Mouse (Mus musculus): ENCODE results near the gene Olig2.

Gene Olig2

GRCm38 (mm10) chr16:91225233-91226037 is at the start of gene Olig2:
Gene Olig2, plus strand, starts transcription at chr16:91225457.
- DNase-seq (ENCODE audit: low spot score): no peak

GRCm38 (mm10) chr16:91175892-91176291 is 49.4 kb upstream of the Olig2 start:
- DNase-seq (ENCODE audit: low spot score): no peak

GRCm38 (mm10) chr16:91187046-91187445 is 38.2 kb upstream of the Olig2 start:
- no peak for DNase-seq (ENCODE audit: low spot score)

- no peak for DNase-seq (ENCODE audit: low spot score)
Measured at GRCm38 (mm10) chr16:91187662-91188061, 37.6 kb upstream of the Olig2 start.

- DNase-seq (ENCODE audit: low spot score): no peak
Measured at GRCm38 (mm10) chr16:91188304-91188703, 37.0 kb upstream of the Olig2 start.

GRCm38 (mm10) chr16:91191233-91191632 is 34.0 kb upstream of the Olig2 start:
- no peak for DNase-seq (ENCODE audit: low spot score)

- DNase-seq (ENCODE audit: low spot score): peak; percentile 8
Measured at GRCm38 (mm10) chr16:91191663-91192237, 33.5 kb upstream of the Olig2 start.

GRCm38 (mm10) chr16:91192672-91193354 is 32.4 kb upstream of the Olig2 start:
- peak; percentile 16 for DNase-seq (ENCODE audit: low spot score)

- DNase-seq (ENCODE audit: low spot score): no peak
Measured at GRCm38 (mm10) chr16:91199815-91200214, 25.4 kb upstream of the Olig2 start.

GRCm38 (mm10) chr16:91202989-91203388 is 22.3 kb upstream of the Olig2 start:
- no peak for DNase-seq (ENCODE audit: low spot score)

GRCm38 (mm10) chr16:91206371-91206770 is 18.9 kb upstream of the Olig2 start:
- DNase-seq (ENCODE audit: low spot score): no peak

GRCm38 (mm10) chr16:91217077-91217476 is 8.2 kb upstream of the Olig2 start:
- no peak for DNase-seq (ENCODE audit: low spot score)

- DNase-seq (ENCODE audit: low spot score): no peak
Measured at GRCm38 (mm10) chr16:91217948-91218347, 7.3 kb upstream of the Olig2 start.

GRCm38 (mm10) chr16:91219246-91219645 is 6.0 kb upstream of the Olig2 start:
- no peak for DNase-seq (ENCODE audit: low spot score)

- DNase-seq (ENCODE audit: low spot score): no peak
Measured at GRCm38 (mm10) chr16:91222171-91222642, 3.0 kb upstream of the Olig2 start.

- no peak for DNase-seq (ENCODE audit: low spot score)
Measured at GRCm38 (mm10) chr16:91222643-91223271, 2.5 kb upstream of the Olig2 start.

- no peak for DNase-seq (ENCODE audit: low spot score)
Measured at GRCm38 (mm10) chr16:91223327-91224067, 1.8 kb upstream of the Olig2 start.

- DNase-seq (ENCODE audit: low spot score): no peak
Measured at GRCm38 (mm10) chr16:91224068-91224402, 1.2 kb upstream of the Olig2 start.

GRCm38 (mm10) chr16:91224481-91225232 is 600 bp upstream of the Olig2 start:
- DNase-seq (ENCODE audit: low spot score): no peak

- DNase-seq (ENCODE audit: low spot score): no peak
Measured at GRCm38 (mm10) chr16:91226038-91226882, 1.0 kb downstream of the Olig2 start.

Data from left cerebral cortex, adult 11 months (tissue).